ENCODE assay signal across 8 mouse cellular contexts in the genomic region with DNA sequence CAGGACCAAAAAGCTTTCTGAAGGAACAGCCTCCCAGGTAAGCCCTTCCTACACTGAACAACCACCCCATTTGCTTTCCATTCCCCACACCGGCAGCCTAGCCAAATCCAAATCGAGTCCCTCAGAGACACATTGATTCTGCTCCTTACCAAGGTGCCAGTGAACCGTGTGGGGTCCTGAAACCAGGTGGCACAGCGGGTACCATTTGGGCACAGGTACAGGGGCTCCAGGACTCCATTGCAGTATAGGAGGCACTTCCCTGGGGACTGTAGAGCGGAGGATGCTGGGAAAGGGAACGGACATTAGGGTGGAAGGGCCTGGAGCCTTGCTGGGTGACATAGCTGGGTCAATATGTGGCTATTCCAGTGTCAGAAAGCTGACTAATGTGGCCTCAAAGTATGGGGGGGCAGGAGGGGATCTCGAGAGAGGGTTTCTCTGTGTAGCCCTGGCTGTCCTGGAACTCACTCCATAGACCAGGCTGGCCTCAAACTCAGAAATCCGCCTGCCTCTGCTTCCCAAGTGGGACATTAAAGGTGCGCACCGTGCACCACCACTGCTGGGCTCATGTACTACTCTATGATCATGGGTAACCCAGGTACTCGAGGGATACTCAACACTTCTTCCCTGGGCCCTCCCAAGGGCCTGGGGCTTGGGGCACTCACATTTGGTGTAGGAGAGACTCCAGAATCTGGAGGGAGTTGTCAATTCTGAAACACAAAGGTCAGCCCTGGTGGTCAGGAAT. TPM values are rescaled to one million over a fixed set of nuclear protein-coding genes. Genes with fewer than 3 reads are reported as not detected.
A peak's percentile ranks its signal among the peaks of the same experiment; 100 is the strongest.
DNase-seq lines count a peak whose midpoint lies in the region; ATAC-seq and TF ChIP-seq lines count a peak whose summit lies in the region.

No protein-coding gene starts in this region.

- intact Hi-C loops in left cerebral cortex, postnatal 10 days (cut with DNase I) = loop anchor here (2.0 kb wide), 1 partner anchor 87 kb away; the partner anchor contains the start of gene Ubtf

- peaks cover under 1% of the 10 kb centered on the region; the same call in 1 of the 2 replicates for H3K27me3 ChIP-seq in neural tube, embryonic 11.5 days (ENCODE audit: control insufficient read depth, insufficient read depth, low read length)
- H3K27me3 ChIP-seq in limb, embryonic 15.5 days = peaks cover 25% of the 10 kb centered on the region
- no peaks in the 10 kb centered on the region; the same call in 1 of the 2 replicates for H3K27me3 ChIP-seq in thymus, adult 2 months (ENCODE audit: control insufficient read depth, insufficient read depth, low read length)

- H3K4me3 ChIP-seq in neural tube, embryonic 11.5 days (ENCODE audit: low read depth, low read length) = peak overlapping the region; percentile 74
- peak overlapping the region; percentile 82 for H3K4me3 ChIP-seq in limb, embryonic 15.5 days
- H3K4me3 ChIP-seq in thymus, adult 2 months (ENCODE audit: control insufficient read depth, insufficient read depth, low read length) = no peak overlapping the region

- H3K4me1 ChIP-seq in neural tube, embryonic 11.5 days (ENCODE audit: control insufficient read depth, insufficient read depth, low read length) = peaks cover 21% of the 10 kb centered on the region
- H3K4me1 ChIP-seq in limb, embryonic 15.5 days = peaks cover 21% of the 10 kb centered on the region
- peaks cover 12% of the 10 kb centered on the region for H3K4me1 ChIP-seq in thymus, adult 2 months (replicated peaks; ENCODE audit: control insufficient read depth, insufficient read depth, low read length)

- peak overlapping the region; percentile 78; the same call in 1 of the 2 replicates for H3K9ac ChIP-seq in neural tube, embryonic 11.5 days (ENCODE audit: low read length)
- H3K9ac ChIP-seq in limb, embryonic 15.5 days = no peak overlapping the region

- no peak for TF ChIP-seq POLR2A in thymus, adult 2 months (IDR thresholded peaks at IDR 0.05; ENCODE audit: control insufficient read depth, extremely low read depth, insufficient read depth, low read length, poor library complexity)

- ATAC-seq in cerebellum, adult (ENCODE audit: insufficient number of reproducible peaks, low FRiP score, low TSS enrichment) = no peak
- no peak for ATAC-seq in neural tube, embryonic 11.5 days (ENCODE audit: insufficient read depth, low FRiP score, low TSS enrichment)
- ATAC-seq in limb, embryonic 15.5 days (ENCODE audit: insufficient number of reproducible peaks, low FRiP score, low TSS enrichment, low read depth) = no peak

- 89% methylated on average over 11 of the region's 11 CpGs for WGBS in neural tube, embryonic 11.5 days
- WGBS in limb, embryonic 15.5 days = 86% methylated on average over 11 of the region's 11 CpGs
- 88% methylated on average over 11 of the region's 11 CpGs for WGBS in thymus, adult 2 months

- H3K36me3 ChIP-seq in neural tube, embryonic 11.5 days (ENCODE audit: control insufficient read depth, insufficient read depth, low read length) = peaks cover 11% of the 10 kb centered on the region
- peaks cover 30% of the 10 kb centered on the region for H3K36me3 ChIP-seq in limb, embryonic 15.5 days
- H3K36me3 ChIP-seq in thymus, adult 2 months (ENCODE audit: control insufficient read depth, insufficient read depth, low read length) = no peaks in the 10 kb centered on the region

- no peak overlapping the region for H3K27ac ChIP-seq in neural tube, embryonic 11.5 days (ENCODE audit: low read depth, low read length)
- H3K27ac ChIP-seq in limb, embryonic 15.5 days = no peak overlapping the region
- no peak overlapping the region for H3K27ac ChIP-seq in thymus, adult 2 months (ENCODE audit: control insufficient read depth, insufficient read depth, low read length)

- TF ChIP-seq CTCF in thymus, adult 2 months (IDR thresholded peaks at IDR 0.05; ENCODE audit: borderline replicate concordance, control insufficient read depth, extremely low read depth, insufficient read depth, low read length, poor library complexity) = no peak

- no peaks in the 10 kb centered on the region for H3K9me3 ChIP-seq in neural tube, embryonic 11.5 days (ENCODE audit: control insufficient read depth, low read length)
- H3K9me3 ChIP-seq in limb, embryonic 15.5 days = no peaks in the 10 kb centered on the region

- peak; percentile 64 for DNase-seq in cerebellum, adult 9-11 months
- no peak for DNase-seq in neural tube, embryonic 11.5 days (ENCODE audit: low spot score)
- DNase-seq in neural tube, embryonic 10.5 days (ENCODE audit: extremely low spot score, low spot score) = no peak
- no peak for DNase-seq in thymus, adult 2 months
- DNase-seq in frontal cortex, adult 2 months (ENCODE audit: extremely low spot score in 1 of 2, low spot score in 1 of 2) = no peak
- no peak for DNase-seq in left cerebral cortex, postnatal 10 days (ENCODE audit: extremely low spot score in 1 of 2, low spot score in 2 of 2)

- peak overlapping the region; percentile 94 for H3K4me2 ChIP-seq in neural tube, embryonic 11.5 days (ENCODE audit: low read depth)
- H3K4me2 ChIP-seq in limb, embryonic 15.5 days = peak overlapping the region; percentile 86

RNA-seq across cellular contexts. Expression of gene Slc25a39, which starts 2.0 kb away (rescaled TPM):
- polyA plus RNA-seq in neural tube, embryonic 11.5 days (2014; fragmentation: Nextera tagmentation; extraction: Ambion mirVana) = 174 and 184 TPM in 2 replicates
- 184 and 195 TPM in 2 replicates for polyA plus RNA-seq in limb, embryonic 15.5 days (2015; fragmentation: Nextera tagmentation; extraction: Ambion mirVana)
- 227 and 235 TPM in 2 replicates for polyA plus RNA-seq in thymus, adult 2 months (2012; rRNA removed)
- polyA plus RNA-seq in frontal cortex, adult 2 months (2012; rRNA removed) = 82.9 and 90.8 TPM in 2 replicates
- total RNA-seq in left cerebral cortex, postnatal 10 days (2021) = 10 to 100 TPM; 64.8 to 66.7 TPM

RNA-seq across cellular contexts. Expression of gene Rundc3a, which starts 12.5 kb away (rescaled TPM):
- 46.7 and 51.5 TPM in 2 replicates for polyA plus RNA-seq in neural tube, embryonic 11.5 days (2014; fragmentation: Nextera tagmentation; extraction: Ambion mirVana)
- 1.2 and 1.6 TPM in 2 replicates for polyA plus RNA-seq in limb, embryonic 15.5 days (2015; fragmentation: Nextera tagmentation; extraction: Ambion mirVana)
- 7.9 and 8.1 TPM in 2 replicates for polyA plus RNA-seq in thymus, adult 2 months (2012; rRNA removed)
- 538 and 540 TPM in 2 replicates for polyA plus RNA-seq in frontal cortex, adult 2 months (2012; rRNA removed)
- 100 to 1,000 TPM; 329 to 332 TPM for total RNA-seq in left cerebral cortex, postnatal 10 days (2021)

RNA-seq across cellular contexts. Expression of gene Grn, which starts 24.4 kb away (rescaled TPM):
- polyA plus RNA-seq in neural tube, embryonic 11.5 days (2014; fragmentation: Nextera tagmentation; extraction: Ambion mirVana) = 54.2 and 54.8 TPM in 2 replicates
- 192 and 215 TPM in 2 replicates for polyA plus RNA-seq in limb, embryonic 15.5 days (2015; fragmentation: Nextera tagmentation; extraction: Ambion mirVana)
- polyA plus RNA-seq in thymus, adult 2 months (2012; rRNA removed) = 151 and 160 TPM in 2 replicates
- 70.9 and 78.2 TPM in 2 replicates for polyA plus RNA-seq in frontal cortex, adult 2 months (2012; rRNA removed)
- total RNA-seq in left cerebral cortex, postnatal 10 days (2021) = 10 to 100 TPM; 79.2 to 79.4 TPM

RNA-seq across cellular contexts. Expression of gene Slc4a1, which starts 39.7 kb away (rescaled TPM):
- polyA plus RNA-seq in neural tube, embryonic 11.5 days (2014; fragmentation: Nextera tagmentation; extraction: Ambion mirVana) = 26.6 and 28.4 TPM in 2 replicates
- polyA plus RNA-seq in limb, embryonic 15.5 days (2015; fragmentation: Nextera tagmentation; extraction: Ambion mirVana) = 5.9 and 10.4 TPM in 2 replicates
- 0.11 and 0.34 TPM in 2 replicates for polyA plus RNA-seq in thymus, adult 2 months (2012; rRNA removed)
- 0.48 and 0.60 TPM in 2 replicates for polyA plus RNA-seq in frontal cortex, adult 2 months (2012; rRNA removed)
- 1 to 10 TPM in 1 of 2 experiments, under 1 TPM in 1; 0.47 to 1.2 TPM for total RNA-seq in left cerebral cortex, postnatal 10 days (2021)

RNA-seq across cellular contexts. Expression of gene Fam171a2, which starts 41.8 kb away (rescaled TPM):
- polyA plus RNA-seq in neural tube, embryonic 11.5 days (2014; fragmentation: Nextera tagmentation; extraction: Ambion mirVana) = 11.6 and 12.0 TPM in 2 replicates
- 4.9 and 5.7 TPM in 2 replicates for polyA plus RNA-seq in limb, embryonic 15.5 days (2015; fragmentation: Nextera tagmentation; extraction: Ambion mirVana)
- polyA plus RNA-seq in thymus, adult 2 months (2012; rRNA removed) = 2.6 and 4.7 TPM in 2 replicates
- polyA plus RNA-seq in frontal cortex, adult 2 months (2012; rRNA removed) = 69.6 and 70.0 TPM in 2 replicates
- total RNA-seq in left cerebral cortex, postnatal 10 days (2021) = 100 to 1,000 TPM; 125 to 135 TPM

Comparison
In these comparisons a context has a peak if more than half of its experiments do, and no peak if none do; other contexts are left out.
1. RNA of gene Rundc3a, which starts 12.5 kb away (polyA plus RNA-seq): 538 to 540 TPM in frontal cortex, adult 2 months; 46.7 to 51.5 TPM in neural tube, embryonic 11.5 days, 7.9 to 8.1 TPM in thymus, adult 2 months and 1.2 to 1.6 TPM in limb, embryonic 15.5 days; every median in the first group is over 10 times any median in the second.